11 mouse cellular contexts compared by ENCODE assay signal in the genomic region with DNA sequence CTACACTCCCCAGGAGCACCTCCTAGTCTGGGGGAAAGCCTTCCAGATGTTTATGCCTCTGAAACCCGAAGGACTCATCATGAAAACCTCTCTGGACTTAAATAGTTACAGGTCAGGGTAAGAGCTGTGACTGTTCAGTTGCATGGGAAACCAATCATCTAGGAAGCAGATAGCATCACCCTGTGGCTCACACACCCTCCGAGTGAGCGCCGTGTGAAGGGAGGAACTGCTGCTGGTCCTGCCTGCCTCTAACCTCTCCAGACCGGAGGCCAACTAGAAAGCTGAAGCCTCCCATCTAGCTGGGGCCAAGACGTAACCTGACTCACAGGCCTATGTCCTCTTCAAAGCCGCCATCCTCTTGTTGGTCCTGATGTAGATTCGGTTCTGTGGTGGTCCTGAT. TPM values are rescaled to one million over a fixed set of nuclear protein-coding genes. Genes with fewer than 3 reads are reported as not detected.
A peak's percentile ranks its signal among the peaks of the same experiment; 100 is the strongest.
DNase-seq lines count a peak whose midpoint lies in the region; ATAC-seq and TF ChIP-seq lines count a peak whose summit lies in the region.
"Had no signal": no experiment of that assay in that cellular context is flagged by ENCODE, and none has a peak within 500 bp of the region (broad histone marks: within the 10 kb centered on the region; RNA-seq: fewer than 3 reads in every experiment).

No protein-coding gene starts in this region.

- no peak for TF ChIP-seq EP300 in liver, embryonic 14.5 days (IDR thresholded peaks at IDR 0.05; ENCODE audit: low read depth)

- peak overlapping the region; percentile 6; the same call in 1 of the 2 replicates for H3K9ac ChIP-seq in heart, embryonic 12.5 days
- no peak overlapping the region for H3K9ac ChIP-seq in liver, embryonic 14.5 days (replicated peaks)
- H3K9ac ChIP-seq in midbrain, postnatal 0 days (replicated peaks; ENCODE audit: low read length, poor library complexity, severe bottlenecking): no peak overlapping the region
- H3K9ac ChIP-seq: hindbrain, embryonic 12.5 days; lung, embryonic 14.5 days had no signal

- no peaks in the 10 kb centered on the region for H3K9me3 ChIP-seq in heart, embryonic 12.5 days (replicated peaks)
- no peaks in the 10 kb centered on the region for H3K9me3 ChIP-seq in liver, embryonic 14.5 days (ENCODE audit: control insufficient read depth, low read length)
- no peaks in the 10 kb centered on the region for H3K9me3 ChIP-seq in midbrain, postnatal 0 days (ENCODE audit: low read length)
- H3K9me3 ChIP-seq: hindbrain, embryonic 12.5 days had no signal

- no peaks in the 10 kb centered on the region for H3K27me3 ChIP-seq in heart, embryonic 12.5 days (replicated peaks)
- H3K27me3 ChIP-seq in liver, embryonic 14.5 days (ENCODE audit: control insufficient read depth, insufficient read depth, low read length): no peaks in the 10 kb centered on the region
- H3K27me3 ChIP-seq in midbrain, postnatal 0 days (ENCODE audit: insufficient read depth, low read length): no peaks in the 10 kb centered on the region
- H3K27me3 ChIP-seq: hindbrain, embryonic 12.5 days had no signal

- ATAC-seq in heart, embryonic 12.5 days (ENCODE audit: insufficient number of reproducible peaks, low FRiP score): no peak
- peak; percentile 44 for ATAC-seq in liver, embryonic 14.5 days (ENCODE audit: insufficient read depth)
- ATAC-seq in midbrain, postnatal 0 days (ENCODE audit: low FRiP score): no peak

- WGBS in heart, embryonic 12.5 days: 79% methylated on average over 8 of the region's 8 CpGs
- WGBS in liver, embryonic 14.5 days (ENCODE audit: insufficient replicate concordance): 32% methylated on average over 8 of the region's 8 CpGs
- WGBS in midbrain, postnatal 0 days: 97% methylated on average over 8 of the region's 8 CpGs

- H3K4me1 ChIP-seq in heart, embryonic 12.5 days (replicated peaks): peaks cover 93% of the 10 kb centered on the region
- H3K4me1 ChIP-seq in liver, embryonic 14.5 days (replicated peaks; ENCODE audit: control insufficient read depth in 2 of 2, insufficient read depth in 2 of 2, low read length in 1 of 2): peaks cover 32 to 50% of the 10 kb centered on the region in 2 experiments
- H3K4me1 ChIP-seq in midbrain, postnatal 0 days (ENCODE audit: insufficient read depth, low read length): peaks cover 5% of the 10 kb centered on the region

- H3K4me3 ChIP-seq in heart, embryonic 12.5 days: no peak overlapping the region
- H3K4me3 ChIP-seq in liver, embryonic 14.5 days (ENCODE audit: insufficient read depth in 1 of 2, low read depth in 2 of 2, low read length in 2 of 2): no peak overlapping the region
- no peak overlapping the region for H3K4me3 ChIP-seq in midbrain, postnatal 0 days (ENCODE audit: low read depth, low read length)
- H3K4me3 ChIP-seq: hindbrain, embryonic 12.5 days had no signal

- no peak for DNase-seq in heart, adult 9 months (ENCODE audit: low spot score in 2 of 2)
- peak; percentile 29 for DNase-seq in thymus, postnatal 4 days
- no peak for DNase-seq in thymus, postnatal 0 days (ENCODE audit: low spot score)
- DNase-seq in liver, embryonic 14.5 days (ENCODE audit: low read depth in 3 of 3, low spot score in 3 of 3): no peak
- no peak for DNase-seq in right cerebral cortex, adult 18-20 months
- no peak for DNase-seq in retina, postnatal 1 day
- no peak for DNase-seq in midbrain, postnatal 0 days (ENCODE audit: low spot score)
- DNase-seq: cerebellum, adult 9-10 months; lung, embryonic 14.5 days had no signal

- peak overlapping the region; percentile 77 for H3K27ac ChIP-seq in heart, embryonic 12.5 days (ENCODE audit: poor library complexity, severe bottlenecking)
- H3K27ac ChIP-seq in liver, embryonic 14.5 days: no peak overlapping the region
- H3K27ac ChIP-seq in midbrain, postnatal 0 days (ENCODE audit: low read depth, low read length): no peak overlapping the region
- H3K27ac ChIP-seq: hindbrain, embryonic 12.5 days had no signal

- H3K4me2 ChIP-seq in heart, embryonic 12.5 days: peak overlapping the region; percentile 50; the same call in 1 of the 2 replicates
- peak overlapping the region; percentile 71 for H3K4me2 ChIP-seq in liver, embryonic 14.5 days (ENCODE audit: low read depth)
- H3K4me2 ChIP-seq in midbrain, postnatal 0 days (ENCODE audit: low read depth, low read length, poor library complexity, severe bottlenecking): no peak overlapping the region
- H3K4me2 ChIP-seq: hindbrain, embryonic 12.5 days had no signal

- no peaks in the 10 kb centered on the region for H3K36me3 ChIP-seq in heart, embryonic 12.5 days
- no peaks in the 10 kb centered on the region for H3K36me3 ChIP-seq in liver, embryonic 14.5 days (replicated peaks; ENCODE audit: control insufficient read depth, insufficient read depth, low read depth)
- no peaks in the 10 kb centered on the region for H3K36me3 ChIP-seq in midbrain, postnatal 0 days (ENCODE audit: insufficient read depth, low read length)
- H3K36me3 ChIP-seq: hindbrain, embryonic 12.5 days had no signal

- no peak for TF ChIP-seq CTCF in liver, embryonic 14.5 days (IDR thresholded peaks at IDR 0.05; ENCODE audit: low read depth)
- no peak for TF ChIP-seq CTCF in midbrain, postnatal 0 days (IDR thresholded peaks at IDR 0.05)

RNA-seq across cellular contexts. Expression of a gene that starts 53.2 kb away (rescaled TPM):
- polyA plus RNA-seq in heart, embryonic 12.5 days (2016; fragmentation: Nextera tagmentation; extraction: Ambion mirVana): 142 and 147 TPM in 2 replicates
- polyA plus RNA-seq in thymus, postnatal 0 days (2015; fragmentation: Nextera tagmentation; extraction: Ambion mirVana): 309 and 319 TPM in 2 replicates
- 13.8 and 22.6 TPM in 2 replicates for polyA plus RNA-seq in liver, embryonic 14.5 days (2012; rRNA removed)
- 70.8 and 75.6 TPM in 2 replicates for polyA plus RNA-seq in liver, embryonic 14.5 days (2014; fragmentation: Nextera tagmentation; extraction: Ambion mirVana)
- 173 and 183 TPM in 2 replicates for total RNA-seq in midbrain, postnatal 0 days (2014; rRNA removed)
- polyA plus RNA-seq in midbrain, postnatal 0 days (2015; fragmentation: Nextera tagmentation; extraction: Ambion mirVana): 176 and 178 TPM in 2 replicates
